Mouse (Mus musculus) adrenal gland, postnatal 10 days (tissue): ENCODE measurements around the gene Ttll1. TPM values are rescaled to one million over a fixed set of nuclear protein-coding genes. Genes with fewer than 3 reads are reported as not detected.
"Not testable (repeated sequence)": the region's sequence is repeated elsewhere in the genome, so short reads cannot be mapped to it uniquely, and the experiment has no call there.

ENCODE experiments used
- DNase-seq: peaks from one replicate; pipeline ENCODE4 v3.0.0; 2021; ENCODE audit warnings: mixed read lengths
- total RNA-seq, 2 experiments: library from RNA; stranded (reverse); gene quantifications; 2 replicates each; pipeline ENCODE4 v1.2.3; 2021

The Ttll1 gene
- total RNA-seq, 2 experiments from 2014 or later: 7.0 to 9.5 TPM

DNA sequence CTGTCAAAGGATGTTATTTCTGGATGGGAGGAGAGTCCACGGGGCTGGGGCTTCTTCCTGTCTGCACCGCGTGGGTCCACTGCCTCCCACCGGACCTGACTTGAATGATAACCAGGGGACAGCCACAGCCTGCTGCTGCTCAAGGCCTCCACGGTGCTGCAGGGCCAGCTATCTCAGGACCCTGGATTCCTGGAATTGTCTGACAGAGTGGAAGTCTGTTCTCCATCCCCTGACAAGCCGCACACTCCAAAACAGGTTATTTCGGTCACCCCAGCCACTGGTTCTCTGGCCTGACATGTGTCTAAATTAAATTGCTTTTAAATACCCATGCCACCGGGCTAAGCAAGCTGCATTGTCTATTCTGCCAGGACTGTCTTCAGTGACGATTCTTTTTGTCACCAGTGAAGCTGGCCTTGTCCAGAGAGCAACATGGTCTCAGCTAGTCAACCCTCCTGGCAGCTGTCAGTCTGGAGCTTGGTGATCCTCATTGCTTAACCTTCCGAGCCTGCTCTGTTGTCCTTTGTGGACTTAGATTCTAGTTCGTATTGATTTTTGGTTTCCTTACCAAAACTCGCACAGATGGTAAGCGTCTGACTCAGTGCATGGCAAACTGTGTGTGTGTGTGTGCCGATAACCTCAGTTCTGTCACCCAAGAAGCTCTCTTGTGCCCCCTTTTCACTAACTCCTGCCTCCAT, 13.1 kb upstream of the Ttll1 start:
- DNase-seq: no peak

DNA sequence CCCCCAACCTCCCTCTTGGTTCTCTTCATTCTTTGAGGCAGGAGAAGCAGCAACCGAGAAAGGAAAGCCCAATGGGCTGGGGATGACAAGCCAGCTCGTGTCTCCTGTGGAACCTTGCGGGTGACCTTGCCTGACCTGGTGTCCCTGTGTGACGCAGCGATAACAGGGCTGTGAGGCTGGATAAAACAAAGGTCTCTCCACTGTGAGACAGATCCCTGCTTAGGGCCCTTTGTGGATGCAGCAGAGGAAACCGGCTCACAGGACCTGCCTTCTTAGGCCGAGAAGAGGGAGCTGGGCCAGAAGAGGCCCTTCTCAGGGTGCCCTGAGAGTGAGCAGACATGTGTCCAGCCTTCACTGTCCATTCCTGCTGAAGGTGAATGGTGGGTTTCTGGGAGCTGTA, 12.5 kb upstream of the Ttll1 start:
- DNase-seq: peak; percentile 54

DNA sequence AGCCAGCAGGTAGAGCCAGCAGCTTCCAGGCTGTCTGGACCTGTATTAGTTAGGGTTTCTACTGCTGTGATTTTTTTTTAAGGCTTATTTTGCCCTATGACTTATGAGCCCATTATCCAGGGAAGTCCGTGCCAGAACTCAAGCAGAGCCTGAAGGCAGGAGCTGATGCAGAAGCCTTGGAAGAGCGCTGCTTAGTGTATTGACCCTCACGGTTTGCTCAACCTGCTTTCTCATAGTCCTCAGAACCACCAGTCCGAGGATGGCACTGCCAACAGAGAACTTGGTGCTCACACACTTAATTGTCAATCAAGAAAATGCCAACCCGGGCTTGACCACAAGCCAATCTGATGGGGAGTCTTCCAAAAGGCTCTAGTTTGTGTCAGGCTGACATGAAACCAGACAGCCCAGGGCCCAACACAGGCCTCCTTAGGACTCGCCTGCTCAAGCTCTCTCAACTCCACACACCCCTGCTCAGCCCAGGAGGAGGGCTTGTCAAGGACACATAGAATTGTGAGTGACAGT, 10.2 kb upstream of the Ttll1 start:
- DNase-seq: no peak

DNA sequence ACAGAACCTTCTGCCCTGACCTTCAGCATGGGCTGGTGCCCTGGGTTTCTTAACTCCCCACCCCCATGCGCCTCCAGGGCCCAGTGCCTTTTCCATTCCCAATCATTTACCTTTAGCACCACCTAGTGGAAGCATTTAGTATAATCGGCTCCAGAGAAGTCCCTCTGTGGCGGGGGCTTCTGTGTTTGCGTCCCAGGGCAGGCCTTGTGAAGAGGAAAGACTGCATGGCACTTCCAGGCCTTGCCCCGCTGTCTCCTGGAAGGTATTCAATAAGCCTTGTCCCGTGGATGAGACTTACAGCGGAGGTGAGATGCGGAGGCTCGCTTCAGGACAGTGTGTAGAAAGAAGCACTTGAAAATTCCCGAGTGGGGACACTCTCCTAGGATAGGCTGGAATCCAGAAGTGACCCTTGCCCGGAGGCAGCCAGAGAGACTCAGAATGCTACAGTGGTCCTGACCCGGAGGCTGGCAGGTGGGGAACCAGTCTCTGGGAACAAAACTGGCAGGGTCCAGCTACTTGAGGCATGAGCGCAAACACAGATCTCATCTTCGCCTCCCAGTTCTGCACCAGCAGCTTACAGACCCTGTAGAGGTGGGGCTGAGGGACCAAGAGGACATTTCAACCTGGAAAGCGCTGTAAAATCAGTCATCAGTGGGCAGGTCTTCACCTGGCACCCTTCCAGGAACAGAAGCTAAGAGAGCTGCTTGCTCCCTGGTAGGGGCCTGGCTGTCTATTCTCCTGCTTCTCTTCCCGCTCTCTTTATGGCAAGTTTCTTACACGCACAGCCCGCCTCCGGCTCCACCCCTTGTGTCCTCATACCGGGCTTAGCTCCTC, 7.7 kb upstream of the Ttll1 start:
- peak; percentile 76 for DNase-seq

DNA sequence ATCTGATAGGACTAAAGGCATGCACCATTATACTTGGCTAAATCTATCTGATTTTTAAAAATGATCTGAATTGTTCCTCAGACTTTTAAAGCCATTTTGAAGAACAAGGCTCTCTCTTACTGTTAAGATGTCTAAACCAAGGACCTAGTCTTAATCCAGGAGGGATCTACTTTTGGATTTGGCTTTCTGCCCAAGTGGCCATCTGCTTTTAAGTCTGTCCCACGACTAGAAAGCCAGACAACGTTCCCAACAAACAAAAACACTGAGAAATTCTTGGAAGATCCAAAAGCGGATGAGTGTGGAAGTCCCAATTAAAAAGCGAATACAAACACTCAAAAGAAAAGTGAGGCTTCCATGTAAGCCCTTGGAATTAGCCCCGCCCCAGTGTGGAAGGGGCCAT, 4.3 kb upstream of the Ttll1 start:
- no peak for DNase-seq

DNA sequence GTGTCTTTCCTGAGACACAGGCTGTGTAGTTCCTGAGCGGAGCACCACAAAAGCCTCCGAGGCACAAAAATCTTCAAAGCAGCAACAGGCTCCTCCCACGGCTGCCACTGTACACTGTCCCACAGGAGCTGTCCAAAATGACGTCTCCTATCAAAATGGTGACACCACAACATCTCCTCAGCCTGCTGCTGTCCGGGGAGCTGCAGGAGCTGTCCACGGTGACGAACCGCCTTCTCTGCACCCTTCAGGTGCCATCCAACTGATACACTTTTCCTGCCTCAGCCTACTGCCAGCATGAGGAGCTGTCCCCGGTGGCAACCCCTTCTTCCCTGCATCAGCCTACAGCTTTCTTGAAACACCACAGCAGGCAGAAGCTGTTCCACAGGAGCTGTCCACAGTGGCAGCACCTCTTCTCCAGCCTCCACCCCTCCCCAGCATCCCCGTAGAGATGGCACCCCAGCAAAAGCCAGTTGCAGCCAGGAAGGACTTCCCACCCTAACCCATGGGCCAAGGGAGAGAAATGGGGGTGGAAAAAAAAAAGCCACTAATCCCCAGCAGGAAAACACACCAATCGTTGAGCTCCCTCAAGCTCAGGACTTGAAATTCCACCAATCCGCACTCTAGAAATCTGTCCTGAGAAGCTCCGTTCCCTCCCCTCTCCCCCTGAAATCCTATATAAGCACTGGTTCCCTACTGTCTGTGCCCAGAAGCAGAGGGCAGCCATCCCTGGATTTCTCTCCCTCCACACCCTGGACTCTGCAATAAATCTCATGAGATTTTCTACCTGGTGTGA, 2.0 kb upstream of the Ttll1 start:
- no peak for DNase-seq

DNA sequence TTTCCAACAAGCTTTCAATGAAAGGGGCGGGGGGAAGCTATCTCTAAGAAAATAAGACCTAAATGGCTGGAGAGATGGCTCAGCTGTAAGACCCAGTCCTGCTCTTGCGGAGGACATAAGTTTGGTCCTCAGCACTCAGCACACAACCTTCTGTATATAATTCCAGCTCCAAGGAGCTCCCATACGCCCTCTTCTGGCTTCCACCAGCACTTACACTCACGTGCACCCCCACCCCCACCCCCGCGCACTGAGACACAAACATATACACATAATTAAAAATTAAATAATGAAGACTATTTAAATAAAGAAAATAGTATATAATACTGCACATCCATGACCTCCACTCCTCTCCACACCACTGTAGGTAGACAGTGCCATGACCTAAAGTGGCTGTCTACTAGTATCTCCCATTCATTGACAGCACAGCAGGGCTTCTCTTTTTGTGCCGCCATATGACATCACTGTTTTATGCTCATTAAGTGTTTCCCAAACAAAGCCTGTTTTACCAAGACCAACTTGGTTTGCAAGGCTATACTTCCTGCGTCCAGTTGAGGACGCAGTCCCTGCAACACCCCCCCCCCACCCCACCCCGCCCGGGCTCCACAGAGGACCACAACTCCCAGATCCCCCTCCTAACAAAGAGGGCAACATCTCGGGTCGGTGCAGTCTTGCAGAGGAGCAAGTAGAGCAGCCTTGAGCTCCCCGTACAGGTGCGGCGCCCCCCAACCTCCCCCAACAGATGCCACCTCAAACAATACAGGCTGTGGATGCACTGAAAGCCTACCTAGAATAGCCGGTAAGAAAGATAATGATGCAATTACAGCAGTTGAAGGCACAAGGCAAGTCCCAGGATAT, 516 bp downstream of the Ttll1 start:
- no peak for DNase-seq

DNA sequence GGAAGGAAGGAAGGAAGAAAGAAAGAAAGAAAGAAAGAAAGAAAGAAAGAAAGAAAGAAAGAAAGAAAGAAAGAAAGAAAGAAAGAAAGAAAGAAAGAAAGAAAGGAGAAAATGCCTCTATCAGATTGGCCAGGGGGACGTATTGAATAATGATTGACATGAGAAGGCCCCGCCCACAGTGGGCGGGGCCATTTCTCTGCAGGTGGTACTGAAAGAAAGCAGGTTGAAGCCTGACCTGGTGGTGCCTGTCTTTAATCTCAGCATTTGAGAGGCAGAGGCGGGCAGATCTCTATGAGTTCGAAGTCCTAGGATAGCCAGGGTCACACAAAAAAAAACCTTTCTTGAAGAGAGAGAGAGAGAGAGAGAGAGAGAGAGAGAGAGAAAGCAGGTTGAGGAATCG, 9.2 kb downstream of the Ttll1 start:
- DNase-seq: not testable (repeated sequence)

DNA sequence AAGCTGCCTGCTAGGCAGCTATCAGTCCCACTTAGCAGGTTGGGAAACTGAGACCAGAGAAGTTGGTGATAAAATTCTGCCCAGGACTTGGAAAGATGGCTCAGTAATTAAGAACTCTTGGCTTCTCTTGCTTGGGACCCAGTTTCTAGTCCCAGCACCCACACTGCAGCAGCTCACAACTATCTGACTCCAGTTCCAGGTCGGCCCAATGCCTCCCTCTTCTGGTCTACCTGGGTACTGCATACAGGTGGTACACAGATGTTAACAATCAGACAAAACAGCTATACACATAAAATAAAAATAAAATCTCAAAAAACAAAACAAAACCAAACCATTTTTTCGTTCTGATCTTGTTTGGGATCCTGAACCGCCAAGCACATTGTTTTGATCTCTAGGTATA, 10.3 kb downstream of the Ttll1 start:
- DNase-seq: peak; percentile 56

DNA sequence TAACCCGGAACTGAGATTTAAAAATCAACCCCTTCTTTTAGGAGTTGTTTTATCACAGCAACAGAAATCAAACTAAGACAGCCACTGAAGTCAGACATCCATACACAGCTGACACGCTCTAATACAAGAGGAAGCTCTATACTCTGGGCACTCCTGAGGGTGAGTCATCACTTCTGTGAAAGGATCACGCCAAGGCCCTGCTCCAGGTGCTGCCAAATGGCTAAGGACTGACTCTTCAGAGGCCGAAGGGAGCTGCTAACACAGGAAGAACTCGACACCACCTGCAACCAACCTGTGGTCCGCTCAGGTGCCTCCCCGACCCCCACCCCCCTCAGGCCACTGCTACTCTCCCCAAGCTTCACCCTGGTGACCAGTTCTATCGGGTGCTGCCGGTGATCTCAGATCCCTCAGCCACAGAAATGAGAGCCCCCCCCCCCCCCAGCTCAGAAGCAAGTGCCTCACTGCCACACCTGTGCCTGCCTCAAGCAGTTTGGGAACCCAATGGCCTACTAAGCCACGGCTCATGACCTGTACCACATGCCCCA, 11.4 kb downstream of the Ttll1 start:
- DNase-seq: no peak

DNA sequence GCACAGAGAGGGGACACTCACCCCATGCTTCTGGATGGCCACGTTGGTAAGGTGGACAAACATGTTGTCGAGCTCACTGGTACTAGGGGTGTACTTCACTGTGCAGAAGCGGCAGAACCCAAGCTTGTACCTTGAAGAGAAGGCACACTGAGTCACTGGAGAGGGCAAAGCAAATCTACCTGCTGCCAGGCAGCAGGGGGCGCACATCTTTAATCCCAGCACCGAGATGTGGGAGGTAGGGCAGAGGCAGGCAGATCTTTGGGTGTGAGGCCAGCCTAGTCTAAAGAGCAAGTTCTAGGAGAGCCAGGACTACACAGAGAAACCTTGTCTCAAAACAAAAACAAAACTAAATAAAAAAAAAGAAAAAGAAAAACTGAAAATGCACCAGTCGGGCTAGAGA, 13.4 kb downstream of the Ttll1 start:
- DNase-seq: no peak

DNA sequence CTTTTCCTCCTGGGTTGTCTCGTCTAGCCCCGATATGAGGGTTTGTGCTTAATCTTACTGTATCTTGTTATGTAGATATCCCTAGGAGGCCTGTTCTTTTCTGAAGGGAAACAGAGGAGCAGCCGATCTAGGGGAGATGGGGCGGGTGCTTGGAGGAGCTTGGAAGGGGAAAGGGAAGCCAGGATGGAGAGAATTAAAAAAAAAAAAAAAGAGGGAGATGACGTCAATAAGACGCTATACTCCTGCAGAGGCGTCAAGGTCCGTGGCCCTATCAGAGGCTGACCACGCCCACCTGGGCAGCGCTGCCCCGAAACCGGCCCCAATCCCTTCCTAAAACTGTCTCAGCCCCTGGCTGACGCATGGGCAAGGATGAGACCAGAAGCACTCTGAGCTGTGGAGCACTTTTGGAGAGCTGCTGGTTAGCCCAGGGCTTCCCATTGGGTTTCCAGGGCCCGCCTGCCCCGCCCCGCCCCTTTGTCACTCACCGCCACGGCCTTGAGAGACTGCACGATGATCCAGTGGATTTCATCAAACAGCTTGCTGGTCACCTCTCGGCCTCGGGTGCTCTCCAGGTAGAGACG, 14.8 kb downstream of the Ttll1 start:
- peak; percentile 17 for DNase-seq

DNA sequence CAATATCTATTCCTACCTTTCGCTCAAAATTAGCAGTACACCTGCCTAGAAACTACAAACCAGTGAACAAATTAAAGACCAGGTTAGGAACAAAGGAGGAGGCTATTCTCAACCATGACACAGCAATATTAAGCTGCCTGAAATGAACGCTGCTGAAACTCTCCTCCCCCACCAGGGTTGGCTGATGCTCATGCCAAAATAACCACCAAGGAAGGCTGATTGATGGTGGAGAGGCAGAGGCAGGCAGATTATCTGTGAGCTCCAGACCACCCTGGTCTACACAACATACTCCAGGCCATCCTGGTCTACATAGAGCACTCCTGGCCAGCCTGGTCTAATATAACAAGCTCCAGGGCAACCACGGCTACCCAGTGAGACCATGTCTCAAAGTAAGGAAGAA, 15.5 kb downstream of the Ttll1 start:
- no peak for DNase-seq

DNA sequence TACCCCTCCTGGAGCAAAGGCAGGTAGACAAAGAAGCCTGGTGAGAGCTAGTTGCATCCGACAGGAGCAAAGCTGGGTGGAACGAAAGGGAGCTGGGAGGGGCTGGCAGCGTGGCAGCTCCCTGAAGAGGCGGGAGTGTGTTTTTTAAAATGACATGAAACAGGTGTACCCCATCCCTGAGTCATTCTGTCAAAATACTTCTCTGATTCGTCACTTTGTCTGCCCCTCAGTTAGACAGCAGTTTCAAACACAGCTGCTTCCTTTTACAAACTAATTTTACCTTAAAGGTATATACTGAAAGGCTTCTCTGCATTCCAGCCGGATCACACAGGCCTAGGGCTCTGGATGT, 16.1 kb downstream of the Ttll1 start:
- no peak for DNase-seq

DNA sequence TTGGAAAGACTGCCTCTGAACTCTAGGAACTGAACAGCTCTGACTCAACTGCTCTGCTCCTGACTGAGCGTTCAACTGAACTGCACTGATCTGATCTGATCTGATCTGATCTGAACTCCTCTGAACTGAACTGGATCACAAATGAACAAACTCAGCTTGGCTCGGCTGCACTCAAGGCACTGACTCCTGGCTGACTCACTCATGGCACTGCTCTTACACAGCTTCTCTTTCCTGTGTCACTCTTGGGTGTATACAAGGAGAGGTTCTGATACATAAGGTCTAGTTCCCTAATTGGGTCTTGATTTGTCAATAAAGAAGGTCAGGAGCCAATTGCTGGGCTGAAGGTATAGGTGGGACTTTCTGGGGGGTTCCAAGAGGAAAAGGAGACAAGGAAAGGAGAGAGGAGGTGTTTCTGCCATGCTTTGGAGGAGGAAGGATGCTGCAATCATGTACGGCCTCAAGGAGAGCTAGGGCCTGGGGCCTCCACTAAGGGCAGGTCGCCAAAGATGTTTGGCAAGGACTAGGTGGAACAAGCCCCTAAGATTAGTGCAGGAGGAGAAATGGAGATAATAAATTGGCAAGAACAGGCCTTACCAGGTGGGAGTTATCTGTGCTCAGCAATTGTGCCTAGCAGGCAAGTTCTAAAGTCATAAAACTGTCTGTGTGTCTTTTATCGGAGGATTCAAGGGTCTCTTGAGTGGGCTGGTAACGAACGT, 16.7 kb downstream of the Ttll1 start:
- no peak for DNase-seq

DNA sequence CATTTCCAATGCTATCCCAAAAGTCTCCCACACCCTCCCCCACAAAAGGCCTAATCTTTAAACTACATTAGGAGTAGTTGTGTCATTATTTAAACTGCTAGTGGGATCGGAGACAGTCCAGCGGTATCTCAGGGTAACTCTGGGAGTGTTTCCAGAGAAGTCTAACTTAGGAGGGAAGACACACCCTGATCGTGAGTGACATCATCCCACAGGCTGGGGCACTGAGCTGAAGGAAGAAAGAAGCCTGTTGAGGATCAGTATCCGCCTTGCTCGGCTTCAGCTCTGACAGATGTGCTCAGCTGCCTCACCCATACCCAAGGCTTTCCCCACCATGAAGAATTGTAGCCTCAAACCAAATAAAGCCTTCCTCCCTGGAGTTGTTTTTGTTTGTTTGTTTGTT, 18.8 kb downstream of the Ttll1 start:
- no peak for DNase-seq

DNA sequence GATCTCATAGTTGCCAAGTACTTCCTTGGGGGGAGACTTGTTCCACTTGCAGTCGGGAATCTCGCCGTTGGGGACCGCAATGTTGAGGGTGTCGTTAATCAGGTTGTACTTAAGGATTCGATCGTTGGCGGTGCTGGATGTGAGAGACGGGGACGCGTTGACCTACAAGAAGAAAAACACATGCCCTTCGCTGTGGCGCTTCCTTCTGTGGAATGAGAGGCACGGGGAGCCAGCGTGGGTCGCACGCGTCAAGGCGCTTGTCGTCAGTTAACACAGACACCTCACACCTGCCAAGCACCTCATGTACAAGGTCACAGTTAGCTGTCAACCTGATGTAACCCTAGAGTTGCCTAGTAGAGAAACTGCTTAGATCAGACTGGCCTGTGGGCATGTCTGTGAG, 21.2 kb downstream of the Ttll1 start:
- no peak for DNase-seq

DNA sequence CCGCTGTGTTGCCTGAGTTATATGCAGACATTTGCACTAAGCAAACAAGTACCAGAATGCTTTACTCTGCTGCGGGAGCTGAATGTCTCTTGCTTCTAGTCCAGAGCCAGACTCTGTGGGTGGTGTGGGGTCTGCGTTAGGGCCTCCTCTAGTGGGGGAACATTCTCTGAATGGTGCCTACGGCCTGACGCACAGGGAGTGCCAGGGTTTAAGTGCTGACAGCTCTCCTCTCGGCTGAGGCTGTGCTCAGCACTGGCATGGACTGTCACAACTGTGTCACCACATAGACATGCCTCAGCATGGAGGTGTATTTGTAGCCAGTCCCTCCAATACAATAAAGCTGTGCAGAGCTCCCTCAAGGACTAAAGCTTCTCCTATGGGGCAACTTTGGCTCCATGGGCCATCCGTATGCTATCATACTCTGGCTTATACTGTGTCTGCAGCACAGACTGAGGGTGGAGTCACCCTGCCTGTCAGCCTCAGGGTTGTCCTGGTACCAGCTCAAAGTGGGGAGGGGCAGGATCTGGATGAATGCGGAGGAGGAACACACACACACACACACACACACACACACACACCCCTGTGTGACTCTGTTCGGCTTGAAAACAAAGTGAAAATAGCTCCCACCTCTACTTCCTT, 23.1 kb downstream of the Ttll1 start:
- DNase-seq: no peak

DNA sequence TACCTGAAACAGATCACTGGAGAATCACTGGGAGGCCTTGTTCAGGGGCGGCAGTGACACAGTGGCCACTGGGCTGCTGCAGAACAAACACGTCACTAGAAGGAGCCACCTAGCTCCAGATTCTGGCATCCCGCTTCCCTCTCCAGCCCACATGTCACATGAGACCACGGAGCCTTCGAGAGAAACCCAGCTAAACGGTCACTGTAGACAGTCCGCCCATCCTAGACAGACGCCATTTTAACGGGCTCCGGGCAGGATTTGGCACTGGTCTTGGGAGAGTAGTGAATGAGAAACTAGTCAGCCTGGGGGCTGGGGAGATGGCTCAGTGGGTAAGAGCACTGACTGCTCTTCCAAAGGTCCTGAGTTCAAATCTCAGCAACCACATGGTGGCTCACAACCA, 26.4 kb downstream of the Ttll1 start:
- no peak for DNase-seq

DNA sequence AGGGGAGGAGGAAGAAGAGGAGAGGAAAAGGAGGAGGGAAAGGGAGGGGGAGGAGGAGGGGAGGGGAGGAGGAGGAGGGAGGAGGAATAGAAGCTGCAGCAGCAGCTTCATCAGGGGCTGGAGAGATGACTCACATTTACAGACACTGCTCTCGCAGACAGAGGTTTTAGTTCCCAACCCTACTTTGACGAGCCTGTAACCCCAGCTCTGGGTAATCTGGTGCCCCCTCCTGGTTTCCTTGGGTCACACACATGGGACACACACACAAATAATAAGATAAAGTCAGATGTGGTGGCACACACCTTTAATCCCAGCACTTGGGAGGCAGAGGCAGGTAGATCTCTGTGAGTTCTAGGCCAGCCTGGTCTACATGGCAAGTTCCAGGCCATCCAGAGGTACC, 27.2 kb downstream of the Ttll1 start:
- DNase-seq: peak; percentile 45
